Mouse (Mus musculus) liver, adult 2 months (tissue): ENCODE data around the gene Ppfia3. TPM values are rescaled to one million over a fixed set of nuclear protein-coding genes. Genes with fewer than 3 reads are reported as not detected.

Experiments
- DNase-seq: peaks from one replicate; pipeline ENCODE4 v3.0.0-alpha.2; 2011; ENCODE audit warnings: low read depth, low spot score; ENCODE audit errors: extremely low read depth
- H3K27ac ChIP-seq: fragments of 200-500 bp; replicated peaks from 2 replicates; pipeline ENCODE4 v1.5.1; 2012; ENCODE audit warnings: low read depth, mild to moderate bottlenecking, control low read depth, inconsistent platforms, low read length; ENCODE audit not compliant: insufficient read depth
- H3K27me3 ChIP-seq: fragments of 200-500 bp; 2 replicates; pipeline ENCODE4 v1.6.1; 2012; ENCODE audit warnings: mild to moderate bottlenecking, moderate library complexity, low read length, inconsistent platforms; ENCODE audit not compliant: control insufficient read depth, insufficient read depth
- H3K36me3 ChIP-seq: fragments of 200-500 bp; 2 replicates; pipeline ENCODE4 v1.6.1; 2012; ENCODE audit warnings: low read length, inconsistent platforms; ENCODE audit not compliant: control insufficient read depth, insufficient read depth
- H3K4me1 ChIP-seq: fragments of 200-500 bp; 2 replicates; pipeline ENCODE4 v1.6.1; 2011; ENCODE audit warnings: low read length; ENCODE audit not compliant: control insufficient read depth, insufficient read depth
- H3K4me3 ChIP-seq: fragments of 200-500 bp; 2 replicates; pipeline ENCODE4 v1.5.1; 2011; ENCODE audit warnings: low read depth, mild to moderate bottlenecking, control low read depth, low read length, moderate library complexity; ENCODE audit not compliant: insufficient read depth
- H3K79me2 ChIP-seq: fragments of 200-500 bp; 2 replicates; pipeline ENCODE4 v1.6.1; 2012; ENCODE audit warnings: inconsistent platforms, mild to moderate bottlenecking, low read length, moderate library complexity; ENCODE audit not compliant: control insufficient read depth, insufficient read depth
- H3K9ac ChIP-seq: fragments of 200-500 bp; 2 replicates; pipeline ENCODE4 v1.6.1; 2012; ENCODE audit warnings: low read depth, mild to moderate bottlenecking, control low read depth, inconsistent platforms, low read length
- CTCF ChIP-seq: fragments of 200-500 bp; IDR thresholded peaks from 2 replicates; pipeline ENCODE4 v1.5.1; 2011; ENCODE audit warnings: low read depth, low read length, control low read depth
- POLR2A ChIP-seq: fragments of 200-500 bp; IDR thresholded peaks from 2 replicates; pipeline ENCODE4 v1.6.1; 2011; ENCODE audit warnings: low read length, control low read depth; ENCODE audit not compliant: insufficient read depth; ENCODE audit errors: extremely low read depth
- WGBS: fragments of 180-500 bp; shearing (Covaris S2); methylation state at CpG from one replicate; pipeline ENCODE4 v1.1.7; 2018; 5-methylcytosine and 5-hydroxymethylcytosine counted together
- polyA plus RNA-seq: library from polyadenylated mRNA; depleted of rRNA; stranded (reverse); fragments of >200 nt; gene quantifications from 2 replicates; pipeline ENCODE4 v1.2.3, GENCODE M21; 2012
- total RNA-seq: library from RNA; depleted of rRNA; stranded (reverse); fragments of >200 nt; gene quantifications from 2 replicates; pipeline ENCODE4 v1.2.3, GENCODE M21; 2014

Ppfia3 gene
- total and polyA plus RNA-seq, 2 experiments = not detected

DNA sequence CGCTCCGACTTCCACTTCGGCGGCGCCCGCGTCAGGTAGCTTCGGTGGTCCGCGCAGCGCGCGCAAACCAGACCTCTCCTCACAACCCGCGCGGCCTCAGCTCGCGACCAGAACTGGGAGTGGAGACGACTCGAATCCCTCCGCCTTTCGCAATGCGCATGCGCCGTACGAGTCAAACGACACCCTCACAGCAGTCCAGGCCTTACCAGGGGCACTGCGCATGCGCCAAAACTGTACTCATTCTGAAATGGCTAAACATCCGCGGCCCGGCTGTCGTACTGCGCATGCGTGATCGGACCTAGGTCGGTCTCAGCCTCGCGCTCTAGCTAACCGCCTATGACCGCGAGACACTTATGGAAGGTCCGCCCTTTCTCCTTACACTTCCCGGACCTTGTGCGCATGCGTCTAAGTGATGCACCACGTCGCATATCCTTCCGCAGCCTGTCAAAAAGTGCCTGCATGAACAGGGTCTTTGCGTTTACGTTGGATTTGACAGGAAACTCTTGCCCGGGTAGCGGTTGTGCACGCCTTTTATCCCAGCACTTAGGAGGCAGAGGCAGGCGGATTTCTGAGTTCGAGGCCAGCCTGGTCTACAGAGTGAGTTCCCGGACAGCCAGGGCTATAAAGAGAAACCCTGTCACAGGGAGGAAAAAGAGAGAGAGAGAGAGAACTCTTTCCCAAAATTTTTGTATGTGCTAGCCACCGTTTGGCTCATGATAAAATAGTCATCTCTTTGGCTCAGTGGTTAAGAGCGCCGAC lies 28.9 kb upstream of the Ppfia3 start, which contains the start of gene Snrnp70:
Gene Snrnp70, minus strand, starts transcription at position 165 of the 759 bp plus-strand sequence.
- H3K4me3 ChIP-seq = peak within 1 kb of the TSS; percentile 77

GRCm38 (mm10) chr7:45395129-45395541 lies 28.3 kb upstream of the Ppfia3 start:
- Histone ChIP-seq H3K79me2 (peaks cover 16% of the 10 kb centered on the region), H3K4me1 (peaks cover 9% of the 10 kb centered on the region), H3K9ac (peak overlapping the region; percentile 81), H3K27ac (peak overlapping the region; percentile 71), H3K27me3 (no peaks in the 10 kb centered on the region), H3K4me3 (peak overlapping the region; percentile 77), H3K36me3 (peaks cover 21% of the 10 kb centered on the region)
- no peak for TF ChIP-seq CTCF
- no peak for TF ChIP-seq POLR2A
- WGBS = under 1% methylated on average over 19 of the region's 20 CpGs
- DNase-seq = no peak

More for the DNA sequence above, 28.9 kb upstream of the Ppfia3 start, which contains the start of gene Snrnp70:
- DNase-seq = peak; percentile 99
- TF ChIP-seq POLR2A (peak; percentile 88), CTCF (no peak)
- Histone ChIP-seq H3K79me2 (peaks cover 16% of the 10 kb centered on the region), H3K9ac (peak within 1 kb of the TSS; percentile 81), H3K36me3 (peaks cover 15% of the 10 kb centered on the region), H3K4me1 (peaks cover 9% of the 10 kb centered on the region), H3K27me3 (no peaks in the 10 kb centered on the region), H3K27ac (peak within 1 kb of the TSS; percentile 71)
- under 1% methylated on average over 60 of the region's 60 CpGs for WGBS

DNA sequence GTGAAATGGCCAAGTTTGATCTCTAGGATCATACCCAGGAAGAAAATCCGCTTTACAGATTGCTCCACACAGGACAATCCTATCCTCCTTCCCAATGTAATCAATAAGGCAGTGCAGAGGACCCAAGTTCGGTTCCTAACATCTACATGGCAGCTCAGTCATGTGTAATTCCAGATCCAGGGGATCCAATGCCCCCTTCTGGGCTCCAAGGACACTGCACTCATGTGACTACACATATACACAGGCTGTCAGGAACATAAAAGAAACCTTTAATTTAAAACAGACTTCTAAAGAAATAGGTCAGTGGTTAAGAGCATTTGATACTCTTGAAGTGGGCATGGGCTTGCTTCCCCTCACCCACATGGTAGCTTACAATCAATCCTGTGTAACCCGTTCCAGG lies 19.3 kb upstream of the Ppfia3 start:
- TF ChIP-seq POLR2A (no peak), CTCF (no peak)
- WGBS = 97% methylated on average over 3 of the region's 3 CpGs
- Histone ChIP-seq H3K79me2 (no peaks in the 10 kb centered on the region), H3K4me1 (no peaks in the 10 kb centered on the region), H3K36me3 (peaks cover 67% of the 10 kb centered on the region), H3K27ac (no peak overlapping the region), H3K9ac (no peak overlapping the region), H3K27me3 (no peaks in the 10 kb centered on the region), H3K4me3 (no peak overlapping the region)
- DNase-seq = no peak

- Histone ChIP-seq H3K36me3 (peaks cover 31% of the 10 kb centered on the region; the same call in 1 of the 2 replicates), H3K9ac (no peak overlapping the region), H3K27me3 (no peaks in the 10 kb centered on the region), H3K4me1 (no peaks in the 10 kb centered on the region), H3K4me3 (no peak overlapping the region), H3K27ac (no peak overlapping the region), H3K79me2 (no peaks in the 10 kb centered on the region; the same call in 1 of the 2 replicates)
- TF ChIP-seq POLR2A (no peak), CTCF (no peak)
- 85% methylated on average over 1 of the region's 1 CpGs for WGBS
- no peak for DNase-seq
These were observed 9.2 kb upstream of the Ppfia3 start for GRCm38 (mm10) chr7:45376057-45376456.

DNA sequence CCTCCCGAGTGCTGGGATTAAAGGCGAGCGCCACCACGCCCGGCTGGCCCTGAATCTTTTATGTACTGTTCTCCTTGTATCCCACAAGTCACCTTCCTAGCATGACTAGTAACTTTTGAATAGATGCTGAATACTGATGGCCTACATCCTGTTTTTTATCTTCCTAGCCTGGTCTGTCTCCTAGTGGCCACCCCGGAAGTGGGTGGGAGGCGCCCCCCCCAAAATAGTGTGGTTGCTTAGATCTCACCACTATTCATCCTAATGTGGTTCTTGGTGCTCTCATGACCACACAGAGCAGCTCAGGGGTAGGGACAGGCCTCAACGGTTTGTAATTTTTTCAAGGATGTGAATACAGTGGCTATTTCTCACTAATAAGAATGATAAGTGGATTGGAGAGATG lies 7.8 kb upstream of the Ppfia3 start:
- peaks cover 25% of the 10 kb centered on the region; the same call in 1 of the 2 replicates for H3K36me3 ChIP-seq
- no peaks in the 10 kb centered on the region for H3K27me3 ChIP-seq
- 89% methylated on average over 8 of the region's 8 CpGs for WGBS

DNA sequence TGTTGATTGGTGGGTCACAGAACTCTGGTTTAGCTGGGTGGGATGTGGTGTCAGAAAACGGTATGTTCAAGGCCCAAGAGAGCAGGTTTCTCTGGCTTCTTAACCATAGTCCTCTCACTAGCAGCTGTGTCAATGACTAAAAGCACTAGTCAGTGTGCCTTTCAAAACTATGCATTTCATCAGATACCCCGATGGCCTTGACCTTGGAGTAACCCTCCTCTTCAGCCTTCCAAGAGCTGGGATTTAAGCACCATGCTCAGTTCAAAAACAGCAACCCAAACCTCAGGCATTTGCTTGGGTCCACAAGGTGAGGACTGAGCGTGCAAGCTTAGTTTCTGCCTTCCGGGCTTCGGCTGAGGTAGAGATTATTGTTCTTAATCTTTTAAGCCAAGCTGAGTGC lies 5.6 kb upstream of the Ppfia3 start:
- H3K36me3 ChIP-seq = peaks cover 17% of the 10 kb centered on the region; the same call in 1 of the 2 replicates
- no peak for TF ChIP-seq POLR2A
- WGBS = 79% methylated on average over 5 of the region's 5 CpGs

More for the DNA sequence above, 7.8 kb upstream of the Ppfia3 start:
- no peak overlapping the region for H3K9ac ChIP-seq
- TF ChIP-seq POLR2A (no peak), CTCF (no peak)
- H3K27ac ChIP-seq = no peak overlapping the region
- H3K79me2 ChIP-seq = no peaks in the 10 kb centered on the region; the same call in 1 of the 2 replicates
- no peaks in the 10 kb centered on the region for H3K4me1 ChIP-seq
- DNase-seq = no peak
- H3K4me3 ChIP-seq = no peak overlapping the region

More for the DNA sequence above, 5.6 kb upstream of the Ppfia3 start:
- Histone ChIP-seq H3K79me2 (no peaks in the 10 kb centered on the region; the same call in 1 of the 2 replicates), H3K9ac (no peak overlapping the region), H3K4me3 (no peak overlapping the region), H3K27ac (no peak overlapping the region), H3K27me3 (no peaks in the 10 kb centered on the region), H3K4me1 (no peaks in the 10 kb centered on the region)
- no peak for DNase-seq
